Mouse (Mus musculus) megakaryocyte-erythroid progenitor cell, adult 5-6 weeks (primary cell): ENCODE measurements around the gene Npvf. TPM values are rescaled to one million over a fixed set of nuclear protein-coding genes. Genes with fewer than 3 reads are reported as not detected.
A peak's percentile ranks its signal among the peaks of the same experiment; 100 is the strongest.

Source experiments
- ATAC-seq: replicated peaks from 2 replicates; pipeline ENCODE4 v1.8.0; 2016; ENCODE audit warnings: mild to moderate bottlenecking, inconsistent platforms; ENCODE audit not compliant: severe bottlenecking, poor library complexity, low FRiP score, low TSS enrichment
- total RNA-seq, 2 experiments: library from RNA; stranded (forward) in 1 of 2; stranded (reverse) in 1 of 2; fragments of 200-1000, 215-1000 nt in 1 of 2; fragments of >200 nt in 1 of 2; fragmentation: Nextera tagmentation in 1 of 2; gene quantifications; 2 replicates each; pipeline ENCODE4 v1.2.3; 2014 to 2017

Gene Npvf
- total RNA-seq (2014; fragmentation: Nextera tagmentation) (not detected in 2 replicates), total RNA-seq (2017) (not detected in 2 replicates)

DNA sequence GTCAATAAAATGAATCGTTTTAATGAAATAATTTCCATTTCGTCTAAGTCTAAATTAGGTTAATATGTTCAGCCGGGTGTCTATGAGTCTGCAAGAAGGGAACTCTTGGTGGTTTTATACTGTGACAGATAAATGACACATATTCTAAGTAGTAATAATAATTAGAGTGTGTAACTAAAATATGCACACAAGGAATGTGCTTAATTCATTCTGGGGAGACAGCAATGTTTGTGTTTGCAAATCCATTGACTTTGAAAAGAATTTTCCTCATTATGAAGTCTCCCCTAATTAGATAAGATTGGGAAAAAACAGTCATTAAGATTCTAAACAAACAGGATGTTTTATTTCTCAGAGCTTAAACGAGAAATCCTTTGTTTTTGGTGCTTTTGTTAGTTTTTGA is at the start of gene Npvf:
Npvf (minus strand) TSS at position 84 of the 400 bp plus-strand sequence.
- ATAC-seq = no peak

DNA sequence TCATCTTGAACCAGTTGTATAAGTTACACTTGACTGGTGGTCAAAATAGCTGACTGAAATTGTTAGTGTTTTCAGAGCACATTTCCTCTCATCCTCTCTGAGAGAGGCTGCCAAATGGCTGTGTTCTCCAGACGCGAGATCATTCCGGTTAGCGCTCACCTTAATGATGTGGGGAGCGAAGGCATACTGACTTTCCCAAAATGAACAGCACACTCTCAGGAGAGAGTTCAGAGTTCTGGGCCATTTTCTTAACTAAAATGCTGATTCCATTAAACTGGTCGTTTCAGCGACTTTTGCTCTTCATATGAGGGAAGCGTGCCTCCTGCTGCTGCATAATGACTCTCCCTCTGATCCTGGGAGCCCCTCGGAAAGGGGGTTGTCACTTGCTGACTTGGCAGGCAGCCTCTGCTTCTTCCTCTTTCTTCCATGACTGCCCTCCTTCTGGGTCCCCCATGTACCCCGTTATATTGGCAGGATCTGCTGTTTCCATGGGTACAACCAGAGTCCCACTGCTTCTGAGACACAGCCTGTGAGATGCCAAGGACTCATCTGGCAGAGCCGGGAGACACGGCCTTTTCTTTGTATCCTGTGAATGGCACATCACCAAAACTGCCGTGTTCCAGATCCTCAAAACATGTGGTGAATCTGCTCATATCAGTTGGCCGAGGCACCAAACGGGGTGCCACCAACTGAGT is 35.0 kb upstream of the Npvf start:
- ATAC-seq = no peak

DNA sequence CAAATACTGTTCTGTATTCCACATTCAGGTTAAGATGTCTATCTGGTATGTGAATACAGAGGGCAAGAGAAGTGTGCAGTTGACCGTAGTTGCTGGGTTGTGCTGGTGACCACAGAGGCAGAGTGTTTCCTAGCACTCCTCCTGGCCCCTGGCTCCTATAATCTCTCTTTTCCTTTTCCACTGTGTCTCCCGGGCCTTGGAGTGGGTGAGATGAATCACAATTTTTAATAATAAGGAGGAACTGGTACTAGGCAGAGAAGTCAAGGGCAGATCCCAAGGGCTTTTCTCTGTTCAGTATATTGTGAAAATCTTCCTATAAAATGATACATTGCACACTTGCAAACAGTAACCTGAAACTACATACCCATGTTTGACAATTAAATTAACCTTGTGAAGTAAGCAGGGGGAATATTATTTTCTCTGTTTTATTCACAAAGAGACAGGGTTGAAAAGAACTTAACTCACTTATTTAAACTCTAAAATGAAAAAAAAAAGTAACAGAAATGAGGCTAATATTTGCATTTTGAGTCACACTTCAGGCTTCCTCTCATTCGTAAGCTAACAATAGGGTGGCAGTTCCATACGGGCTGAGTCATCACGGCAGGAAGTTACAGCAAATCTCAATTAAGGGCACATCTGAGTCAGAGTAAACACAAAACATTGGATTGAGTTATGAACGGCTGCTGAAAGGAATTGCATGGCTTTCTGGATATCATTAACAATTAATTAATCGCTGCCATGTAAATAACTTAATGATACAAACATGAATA is 30.6 kb upstream of the Npvf start:
- ATAC-seq = no peak

DNA sequence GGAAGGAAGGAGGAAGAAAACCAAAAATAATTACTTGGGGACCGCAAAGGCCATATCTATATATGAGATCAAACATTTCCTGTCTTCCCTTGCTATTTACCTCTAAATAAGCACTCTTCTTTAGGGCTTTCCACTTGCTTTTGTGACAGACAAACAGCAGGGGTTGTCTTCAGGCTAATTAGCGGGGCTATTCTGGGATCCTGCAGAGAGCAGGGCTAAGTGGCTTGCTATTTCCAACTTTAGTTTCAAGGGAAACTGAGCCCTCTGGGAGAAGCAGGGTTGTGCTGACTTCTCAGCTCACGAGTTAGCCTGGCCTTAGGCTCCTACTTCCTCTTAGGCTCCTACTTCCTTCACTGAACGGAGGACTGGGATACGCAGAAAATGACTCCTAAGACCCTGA is 27.3 kb upstream of the Npvf start:
- no peak for ATAC-seq

DNA sequence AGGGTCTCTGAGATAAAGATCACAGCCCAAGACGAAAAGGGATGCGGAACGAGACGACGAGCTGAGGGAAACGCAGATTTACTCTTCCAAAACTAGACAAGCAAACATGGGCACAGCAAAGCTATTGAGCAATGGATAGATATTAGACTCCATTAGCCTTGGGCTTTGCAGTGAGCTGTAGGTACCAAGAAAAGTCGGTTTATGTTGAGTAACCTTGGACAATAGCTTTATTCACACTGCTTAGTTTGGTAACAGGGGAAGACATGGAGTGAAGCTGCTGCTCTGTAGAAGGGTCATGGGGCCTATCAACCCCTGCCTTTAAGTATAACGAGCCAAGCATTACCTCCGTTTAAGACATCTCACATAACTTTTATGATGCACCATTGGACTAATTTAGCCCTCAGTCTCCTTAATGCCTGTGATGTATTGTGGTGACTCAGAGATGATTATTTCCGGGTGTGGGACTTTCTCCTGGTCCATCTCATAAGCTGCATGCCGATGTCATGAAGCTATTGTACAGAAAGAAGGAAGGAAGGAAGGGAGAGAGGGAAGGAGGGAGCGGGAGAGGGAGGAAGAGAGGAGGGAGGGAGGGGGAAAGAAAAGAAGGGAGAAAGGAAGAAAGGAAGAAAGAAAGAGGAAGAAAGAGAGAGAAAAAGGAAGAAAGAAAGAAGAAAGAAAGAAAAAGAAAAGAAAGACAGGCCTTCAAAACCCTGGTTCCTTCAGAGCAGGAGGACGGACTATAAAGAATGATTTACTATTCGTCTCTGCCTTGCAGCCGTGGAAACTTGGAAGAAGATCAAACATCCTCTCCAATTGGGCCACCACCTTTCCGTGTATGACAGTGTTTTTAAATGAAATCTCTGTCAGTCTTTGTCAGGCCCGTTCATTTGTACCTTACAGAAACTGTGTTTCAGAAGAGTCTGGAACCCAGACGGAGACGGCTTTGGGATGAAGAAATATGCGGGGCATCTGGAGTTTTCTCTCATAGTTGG is 26.3 kb upstream of the Npvf start:
- ATAC-seq = no peak

DNA sequence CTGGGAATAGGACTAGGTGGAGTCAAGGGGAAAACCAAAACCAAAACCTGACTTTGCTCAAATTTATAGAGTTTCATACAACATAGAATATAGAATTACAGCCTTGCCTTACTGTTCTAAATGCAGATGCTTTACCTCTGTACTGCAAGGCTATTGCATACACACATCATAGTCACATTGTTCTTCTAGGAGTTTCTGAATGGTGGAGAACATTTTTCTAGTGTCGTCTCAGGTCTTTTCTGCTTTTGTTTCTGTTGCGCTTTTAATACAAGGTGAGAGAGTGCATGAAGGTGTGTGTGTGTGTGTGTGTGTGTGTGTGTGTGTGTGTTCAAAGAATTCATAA is 25.2 kb upstream of the Npvf start:
- ATAC-seq = no peak

DNA sequence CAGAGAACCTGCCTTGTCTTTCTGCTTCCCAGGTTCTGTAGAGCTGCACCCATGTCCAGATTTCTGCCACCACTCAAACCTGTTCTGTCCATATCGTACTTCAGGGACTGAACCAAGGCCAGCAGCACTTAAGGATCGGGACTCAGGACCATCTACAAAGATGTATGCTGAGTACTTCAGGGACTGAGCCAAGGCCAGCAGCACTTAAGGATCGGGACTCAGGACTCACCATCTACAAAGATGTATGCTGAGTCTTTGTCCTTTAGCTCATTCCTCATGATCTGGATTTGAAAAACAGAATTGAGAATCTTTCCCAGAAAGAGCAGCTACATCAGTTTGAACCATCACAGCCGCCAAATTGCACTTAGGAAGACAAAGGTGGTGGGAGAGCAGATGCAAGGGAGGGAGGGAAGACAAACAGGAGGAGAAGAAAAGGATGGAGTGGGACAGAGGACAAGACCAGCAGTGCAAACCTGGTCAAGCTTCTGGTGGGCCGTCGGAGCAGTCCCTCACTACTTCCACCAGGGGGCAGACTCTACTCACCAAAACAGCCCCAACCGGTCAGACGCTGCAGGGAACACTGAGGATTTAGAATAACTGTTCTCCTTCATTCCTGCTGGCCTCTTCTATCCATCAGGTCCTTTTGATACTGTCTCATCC is 24.7 kb upstream of the Npvf start:
- peak; percentile 87 for ATAC-seq

DNA sequence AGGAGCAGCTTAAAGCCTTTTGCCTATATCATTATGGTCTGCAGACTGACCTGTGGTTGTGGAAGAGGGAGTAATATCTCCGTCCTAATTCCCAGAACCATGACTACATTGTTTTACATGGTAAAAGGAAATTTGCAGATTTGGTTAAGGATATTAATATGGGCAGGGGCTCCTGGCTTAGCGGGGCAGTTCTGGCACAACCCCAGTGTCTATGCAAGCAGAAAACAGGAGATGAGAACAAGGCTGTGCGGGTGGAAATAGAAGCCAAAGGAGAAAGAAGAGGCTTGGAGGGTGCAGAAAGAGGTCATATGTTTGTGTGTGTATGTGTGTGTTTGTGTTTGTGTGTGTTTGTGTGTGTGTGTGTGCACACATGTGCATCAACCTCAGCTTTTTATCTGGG is 17.0 kb upstream of the Npvf start:
- ATAC-seq = no peak

DNA sequence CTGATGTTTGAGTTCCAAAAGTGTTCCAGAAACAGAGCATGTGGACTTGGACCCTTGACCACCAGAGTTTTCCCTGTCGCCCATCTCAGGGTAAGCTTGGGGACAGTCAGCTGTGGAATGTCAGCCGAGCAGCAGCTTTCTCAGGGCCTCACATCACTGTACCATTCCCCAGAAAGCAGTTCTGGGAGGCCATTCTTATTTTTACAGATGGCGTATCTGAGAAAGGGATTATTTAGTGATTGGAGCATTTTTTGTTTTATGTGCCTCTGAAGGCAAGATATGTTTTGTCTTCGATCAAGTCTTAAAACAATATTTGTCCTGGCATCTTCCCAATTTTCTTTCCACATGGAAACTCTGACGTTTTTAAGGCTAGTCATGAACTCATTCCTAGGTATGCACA is 12.7 kb upstream of the Npvf start:
- no peak for ATAC-seq

DNA sequence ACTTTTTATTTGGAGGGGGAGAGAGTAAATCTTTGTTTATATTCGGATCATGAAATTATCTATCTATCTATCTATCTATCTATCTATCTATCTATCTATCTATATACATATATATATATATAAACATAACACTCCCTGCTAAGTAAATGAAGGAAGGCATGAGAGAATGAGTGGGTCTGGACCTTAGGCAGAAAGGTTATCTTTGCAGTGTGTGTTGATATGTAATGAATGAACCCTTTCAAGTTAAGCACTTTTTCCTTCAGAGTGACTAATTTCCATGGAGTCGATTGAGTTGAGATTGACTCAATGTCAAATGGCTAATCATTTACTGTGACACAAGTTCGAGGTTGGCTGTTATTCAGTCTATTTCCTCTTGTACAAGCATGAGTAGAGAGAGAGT is 10.8 kb upstream of the Npvf start:
- no peak for ATAC-seq

DNA sequence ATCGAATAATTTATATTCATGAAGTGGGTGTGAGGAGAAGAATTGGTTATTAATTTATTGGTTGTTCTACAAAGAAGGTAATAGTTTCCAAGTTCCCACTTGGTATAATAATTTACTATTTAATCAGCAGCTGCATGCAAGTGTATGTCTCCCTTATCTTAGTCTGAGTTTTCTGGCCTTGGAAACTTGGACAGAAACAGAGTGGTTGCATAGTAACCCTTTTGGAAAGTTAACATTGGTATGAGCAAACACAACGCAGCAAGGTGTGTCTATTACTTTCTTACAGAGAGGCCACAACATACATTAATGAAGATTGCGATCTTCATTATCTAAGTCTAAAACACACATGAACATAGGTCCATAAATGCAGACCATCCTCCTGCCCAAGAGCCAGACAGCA is 10.0 kb upstream of the Npvf start:
- no peak for ATAC-seq

DNA sequence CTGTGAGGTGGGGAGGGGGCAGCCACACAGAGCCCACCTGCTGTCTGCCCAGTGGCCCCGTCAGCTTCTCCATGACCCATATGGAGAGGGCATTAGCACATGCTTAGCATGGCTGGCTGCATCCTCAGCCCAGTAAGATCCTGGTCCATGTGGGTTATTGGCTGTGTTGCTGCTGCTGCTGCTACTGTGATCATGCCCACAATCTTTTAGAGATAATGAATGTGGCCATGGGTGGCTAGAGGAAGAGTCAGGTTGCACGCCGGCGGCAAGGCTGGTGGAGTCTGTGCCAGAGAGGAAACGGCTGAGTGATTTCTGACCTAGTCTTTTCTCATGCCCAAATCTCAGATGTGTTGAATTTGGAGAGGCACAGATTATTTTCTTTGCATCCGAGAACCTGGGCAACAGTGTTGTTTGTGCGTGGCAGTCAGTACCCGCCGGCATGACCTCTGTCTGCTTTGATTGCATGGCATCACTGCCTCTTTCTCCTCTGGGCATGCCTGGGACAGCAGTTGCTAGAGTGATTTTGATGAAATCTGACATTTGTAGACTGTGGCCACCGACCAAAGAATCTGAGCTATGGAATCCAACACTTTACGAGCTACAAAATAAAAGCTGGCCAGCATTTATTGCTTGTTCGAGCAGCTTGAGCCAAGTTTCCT is 8.8 kb upstream of the Npvf start:
- no peak for ATAC-seq

DNA sequence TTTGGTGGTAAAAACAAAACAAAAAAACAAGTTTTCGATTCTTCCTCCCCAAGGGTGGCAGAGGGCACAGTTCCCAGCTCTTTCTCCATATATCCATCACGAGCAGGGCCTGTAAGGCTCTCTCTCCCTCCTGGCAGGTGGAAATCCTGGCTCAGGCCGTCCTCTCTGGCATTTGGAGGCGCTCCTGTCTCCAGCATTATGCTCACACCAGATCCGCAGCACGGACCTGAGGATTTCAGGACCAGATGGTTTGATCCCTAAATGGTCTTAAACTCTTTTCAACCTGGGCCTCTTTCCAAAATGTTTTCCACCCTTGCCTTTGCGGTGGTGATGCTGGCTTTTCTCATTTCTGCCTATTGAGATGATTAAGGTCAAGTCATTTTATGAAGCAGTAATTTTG is 7.5 kb upstream of the Npvf start:
- ATAC-seq = no peak

DNA sequence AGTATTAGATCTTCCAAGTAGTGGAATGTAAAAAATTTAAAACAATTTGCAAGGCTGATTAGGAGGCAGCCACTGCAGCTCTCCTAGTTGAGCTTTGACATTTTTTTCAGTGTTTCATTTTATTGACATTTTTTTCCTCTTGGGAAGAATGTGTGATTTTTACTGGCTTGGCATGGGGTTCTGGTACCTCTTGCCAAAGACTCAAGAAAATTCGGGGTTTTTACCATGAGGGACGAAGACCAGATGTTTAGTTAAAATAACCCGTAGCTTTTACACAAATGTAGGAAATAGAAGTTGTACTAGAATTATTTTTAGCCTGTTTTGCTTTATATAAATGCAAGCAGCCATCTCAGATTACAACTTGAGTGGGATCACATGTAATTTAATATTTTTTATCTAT is 4.2 kb upstream of the Npvf start:
- ATAC-seq = no peak

DNA sequence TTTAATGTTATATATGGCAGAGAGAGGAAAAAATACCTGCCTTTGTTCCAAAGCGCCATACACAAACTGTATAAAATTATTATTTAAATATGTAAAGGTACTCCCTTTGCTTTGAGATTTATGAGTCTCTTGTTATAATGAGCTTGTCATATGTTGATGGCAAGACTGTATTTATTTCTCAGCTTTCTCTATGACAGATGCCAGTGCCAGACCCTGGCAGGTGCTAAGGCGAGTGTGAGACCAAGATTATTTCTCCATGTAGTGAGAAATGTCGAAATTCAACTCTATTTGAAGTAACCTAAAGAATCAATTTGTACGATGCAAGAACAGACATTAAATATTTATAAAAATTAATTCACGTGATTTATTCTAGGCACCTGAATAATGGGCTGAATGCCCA is 3.8 kb upstream of the Npvf start:
- no peak for ATAC-seq

DNA sequence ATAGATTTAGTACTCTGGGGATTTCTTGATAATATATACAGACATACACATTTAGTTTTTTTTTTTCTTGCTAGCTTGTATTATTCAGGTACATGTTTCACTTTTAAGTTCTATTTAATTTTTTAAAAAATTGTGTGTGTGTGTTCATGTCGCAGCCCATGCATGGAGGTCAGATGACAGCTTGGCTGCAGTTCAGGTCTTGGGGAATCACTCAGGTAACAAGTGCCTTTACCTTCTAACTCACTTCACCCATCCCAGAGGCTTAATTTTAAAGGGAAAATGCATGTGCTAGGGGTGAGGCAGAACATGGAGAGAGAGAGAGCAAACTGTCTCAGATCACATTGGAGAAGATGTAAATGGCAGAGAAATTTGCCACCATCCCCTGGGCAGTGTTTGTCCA is 2.2 kb upstream of the Npvf start:
- ATAC-seq = no peak

DNA sequence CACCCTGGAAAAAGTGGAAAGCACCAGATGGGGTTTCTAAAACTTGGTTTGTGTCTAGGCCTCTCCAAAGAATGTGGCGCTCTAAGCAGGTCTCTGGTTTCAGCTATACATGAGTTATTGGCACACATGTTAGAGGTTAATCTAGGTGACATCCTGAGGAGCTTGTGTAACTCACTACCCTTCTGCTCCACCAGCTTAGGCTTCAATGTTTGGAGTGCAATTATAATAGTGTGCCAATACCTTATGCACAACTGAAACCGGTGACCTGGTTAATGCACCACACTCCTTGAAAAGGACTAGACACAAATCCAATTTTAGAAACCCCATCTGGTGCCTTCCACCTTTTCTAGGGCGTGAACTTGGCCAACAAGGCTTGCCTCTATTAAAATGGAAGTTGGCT is 1.7 kb upstream of the Npvf start:
- no peak for ATAC-seq

DNA sequence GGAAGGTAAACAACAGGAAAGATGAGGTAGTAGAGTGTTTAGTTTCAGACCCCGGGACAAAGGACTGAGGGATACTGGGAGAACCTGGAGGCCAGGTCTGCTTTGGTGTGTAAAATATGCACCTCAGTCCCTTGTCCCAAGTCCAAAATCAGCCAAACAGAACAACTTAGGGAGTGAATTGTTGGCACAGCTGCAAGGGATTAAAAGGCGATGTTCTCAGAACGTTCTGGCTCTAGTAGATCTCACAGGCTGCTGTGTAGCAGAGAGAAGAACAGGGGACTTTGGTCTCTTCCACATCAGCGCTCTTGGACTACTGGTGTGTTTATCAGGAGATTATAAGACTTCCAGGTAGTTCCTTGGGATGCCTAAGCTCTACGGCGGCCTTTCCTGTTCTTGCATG is 6.6 kb downstream of the Npvf start:
- no peak for ATAC-seq

DNA sequence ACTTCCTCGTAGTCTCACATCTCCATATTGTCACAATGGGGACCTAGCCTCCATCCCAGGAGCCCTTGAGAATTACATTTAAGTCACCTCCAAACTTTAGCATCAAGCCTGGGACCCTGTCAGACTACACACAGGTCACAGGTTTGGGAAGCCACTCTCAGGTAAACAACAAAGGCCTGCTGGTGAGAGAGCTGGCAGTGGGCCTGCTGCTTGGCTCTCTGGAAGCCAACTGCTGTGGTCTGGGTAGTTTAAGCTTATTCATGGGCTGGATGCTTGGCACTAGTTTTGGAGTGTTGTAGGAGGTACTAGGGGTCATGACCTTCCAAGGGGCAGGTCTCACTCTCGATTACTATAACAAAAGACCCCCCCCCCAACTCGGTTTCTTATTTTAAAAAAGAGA is 7.6 kb downstream of the Npvf start:
- ATAC-seq = no peak
